ENCODE assay signal across 22 mouse cellular contexts in the genomic region with DNA sequence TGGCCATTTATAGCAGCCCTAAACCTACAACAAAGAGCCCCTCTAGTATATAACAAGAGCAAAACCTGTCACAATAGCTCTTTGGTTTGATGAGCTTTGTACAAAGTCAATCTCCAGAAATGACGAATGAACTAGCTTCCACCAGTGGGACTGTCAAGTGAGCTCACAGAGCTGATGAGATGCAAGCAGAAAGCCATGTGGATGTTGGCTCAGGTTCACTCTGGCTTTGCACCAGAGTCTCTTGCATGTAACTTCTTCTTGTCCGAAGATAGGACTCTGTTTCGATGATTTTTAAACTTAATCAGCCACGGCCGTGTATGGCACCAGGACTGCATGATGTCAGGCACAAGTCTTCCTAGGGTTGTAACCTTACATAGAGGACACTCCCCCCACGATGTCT.
DNase-seq lines count a peak whose midpoint lies in the region; ATAC-seq and TF ChIP-seq lines count a peak whose summit lies in the region.
"Had no signal": no experiment of that assay in that cellular context is flagged by ENCODE, and none has a peak within 500 bp of the region (broad histone marks: within the 10 kb centered on the region; RNA-seq: fewer than 3 reads in every experiment).

No protein-coding gene starts in this region.

- no peaks in the 10 kb centered on the region for H3K36me3 ChIP-seq in heart, embryonic 15.5 days
- H3K36me3 ChIP-seq: forebrain, embryonic 15.5 days; limb, embryonic 10.5 days had no signal

- ATAC-seq in heart, embryonic 15.5 days (replicated peaks; ENCODE audit: insufficient number of reproducible peaks, insufficient read depth, low FRiP score, low read depth): peak; percentile 25; the same call in 1 of the 2 replicates
- ATAC-seq: forebrain, embryonic 15.5 days; intestine, postnatal 0 days had no signal

- H3K4me2 ChIP-seq in heart, embryonic 15.5 days: no peak overlapping the region
- H3K4me2 ChIP-seq: forebrain, embryonic 15.5 days; kidney, embryonic 15.5 days; liver, embryonic 15.5 days; midbrain, embryonic 11.5 days had no signal

- no peaks in the 10 kb centered on the region for H3K9me3 ChIP-seq in heart, embryonic 15.5 days (replicated peaks)
- H3K9me3 ChIP-seq: forebrain, embryonic 15.5 days; kidney, embryonic 15.5 days; limb, embryonic 10.5 days; liver, embryonic 15.5 days had no signal

- TF ChIP-seq POLR2A in brain, embryonic 14.5 days (IDR thresholded peaks at IDR 0.05; ENCODE audit: borderline replicate concordance, extremely low read depth, insufficient read depth, insufficient read length, poor library complexity, severe bottlenecking): no peak

- H3K4me1 ChIP-seq in heart, embryonic 15.5 days (replicated peaks): peaks cover 69% of the 10 kb centered on the region
- H3K4me1 ChIP-seq: liver, embryonic 15.5 days had no signal

- TF ChIP-seq CTCF in gastrocnemius, adult 2 months (IDR thresholded peaks at IDR 0.05): no peak
- TF ChIP-seq CTCF in brain, embryonic 14.5 days (IDR thresholded peaks at IDR 0.05; ENCODE audit: borderline replicate concordance, extremely low read depth, insufficient read depth, insufficient read length): no peak
- no peak for TF ChIP-seq CTCF in layer of hippocampus, adult 2 months (conservative IDR thresholded peaks at IDR 0.05)

- intact Hi-C loops in gastrocnemius, adult 2 months (cut with DNase I): no loop called here
- intact Hi-C loops in heart, postnatal 25 days (cut with DNase I): loop anchor here (2.0 kb wide), 1 partner anchor 37 kb away; no protein-coding TSS in a partner anchor
- intact Hi-C loops in heart, postnatal 10 days (cut with DNase I): no loop called here

- DNase-seq in gastrocnemius, adult 2 months: peak; percentile 44
- no peak for DNase-seq in gastrocnemius, postnatal 25 days
- DNase-seq in heart, postnatal 25 days (ENCODE audit: low spot score): no peak
- peak; percentile 41 for DNase-seq in brain, embryonic 14.5 days (ENCODE audit: low read depth)
- DNase-seq in heart, postnatal 10 days: peak; percentile 78 to 79
- DNase-seq in layer of hippocampus, adult 2 months (ENCODE audit: low spot score in 2 of 2): no peak
- DNase-seq in cerebellum, adult 9-10 months: no peak
- DNase-seq: cerebellum, adult 2 months; gastrocnemius, postnatal 36 days; kidney, postnatal 4 days; liver; lung, postnatal 10 days; right cerebral cortex, postnatal 14 days; thymus, adult 2 months; thymus, postnatal 4 days had no signal

- H3K9ac ChIP-seq in heart, embryonic 15.5 days: no peak overlapping the region
- H3K9ac ChIP-seq: forebrain, embryonic 15.5 days; kidney, embryonic 15.5 days; liver, embryonic 15.5 days had no signal

- no peak overlapping the region for H3K4me3 ChIP-seq in gastrocnemius, adult 2 months
- no peak overlapping the region for H3K4me3 ChIP-seq in heart, embryonic 15.5 days
- H3K4me3 ChIP-seq in layer of hippocampus, adult 2 months: no peak overlapping the region
- H3K4me3 ChIP-seq: forebrain, embryonic 15.5 days; kidney, embryonic 15.5 days; limb, embryonic 10.5 days; liver, embryonic 15.5 days had no signal

- 37% methylated on average over 6 of the region's 6 CpGs for WGBS in heart, embryonic 15.5 days

- no peaks in the 10 kb centered on the region for H3K27me3 ChIP-seq in heart, embryonic 15.5 days
- H3K27me3 ChIP-seq: forebrain, embryonic 15.5 days; kidney, embryonic 15.5 days; liver, embryonic 15.5 days had no signal

- peak overlapping the region; percentile 28; the same call in 1 of the 2 replicates for H3K27ac ChIP-seq in gastrocnemius, adult 2 months
- peak overlapping the region; percentile 60 for H3K27ac ChIP-seq in heart, embryonic 15.5 days
- no peak overlapping the region for H3K27ac ChIP-seq in layer of hippocampus, adult 2 months
- H3K27ac ChIP-seq: forebrain, embryonic 15.5 days; kidney, embryonic 15.5 days; limb, embryonic 10.5 days; liver, embryonic 15.5 days had no signal

Comparison
In these comparisons a context has a peak if more than half of its experiments do, and no peak if none do; other contexts are left out.
1. DNase-seq: peak in gastrocnemius, adult 2 months (single experiment), brain, embryonic 14.5 days (single experiment) and heart, postnatal 10 days (2 of 2); none in gastrocnemius, postnatal 25 days (single experiment), heart, postnatal 25 days (single experiment), layer of hippocampus, adult 2 months (0 of 2) and cerebellum, adult 9-10 months (single experiment).